Mouse (Mus musculus) bone marrow, adult 2 months (tissue): ENCODE results near the gene Trim80. TPM values are rescaled to one million over a fixed set of nuclear protein-coding genes. Genes with fewer than 3 reads are reported as not detected.
"Not testable (repeated sequence)": the region's sequence is repeated elsewhere in the genome, so short reads cannot be mapped to it uniquely, and the experiment has no call there.

Experiments used
- H3K27ac ChIP-seq: fragments of 200-500 bp; 2 replicates; pipeline ENCODE4 v1.5.1; 2012; ENCODE audit warnings: low read depth, mild to moderate bottlenecking, control low read depth, inconsistent platforms, low read length; ENCODE audit not compliant: control insufficient read depth, poor library complexity, insufficient read depth
- H3K4me1 ChIP-seq: fragments of 200-500 bp; 2 replicates; pipeline ENCODE4 v1.6.1; 2011; ENCODE audit warnings: low read length; ENCODE audit not compliant: control insufficient read depth, insufficient read depth
- H3K4me3 ChIP-seq: fragments of 200-500 bp; replicated peaks from 2 replicates; pipeline ENCODE3; 2011; ENCODE audit warnings: mild to moderate bottlenecking, low read depth, low read length, control low read depth; ENCODE audit not compliant: control insufficient read depth
- CTCF ChIP-seq: fragments of 200-500 bp; IDR thresholded peaks from 2 replicates; pipeline ENCODE4 v1.5.1; 2011; ENCODE audit warnings: low read length, control low read depth; ENCODE audit not compliant: control insufficient read depth, insufficient read depth
- POLR2A ChIP-seq: fragments of 200-500 bp; IDR thresholded peaks from 2 replicates; pipeline ENCODE4 v1.6.1; 2011; ENCODE audit warnings: low read depth, mild to moderate bottlenecking, control low read depth, low read length, borderline replicate concordance; ENCODE audit not compliant: control insufficient read depth
- WGBS: fragments of 180-500 bp; shearing (Covaris S2); methylation state at CpG from one replicate; pipeline ENCODE4 v1.1.7; 2018; 5-methylcytosine and 5-hydroxymethylcytosine counted together
- polyA plus RNA-seq: library from polyadenylated mRNA; stranded (reverse); fragments of >200 nt; gene quantifications from 2 replicates; pipeline ENCODE4 v1.2.4, GENCODE M21; 2011; ENCODE audit warnings: low replicate concordance; ENCODE audit not compliant: missing spikeins, insufficient read depth, insufficient read length

Trim80 gene
- polyA plus RNA-seq, 1 experiment: not detected

GRCm38 (mm10) chr11:115475758-115476237, 35.5 kb downstream of the Trim80 start:
- peaks cover 7% of the 10 kb centered on the region for H3K4me1 ChIP-seq
- WGBS: under 1% methylated on average over 28 of the region's 28 CpGs
- H3K27ac ChIP-seq: peak overlapping the region; percentile 97
- TF ChIP-seq POLR2A (no peak), CTCF (0 out of 2 replicates have a peak, but pooled peaks have one; percentile 6)
- H3K4me3 ChIP-seq: peak overlapping the region; percentile 94

GRCm38 (mm10) chr11:115476630-115477029, 36.3 kb downstream of the Trim80 start:
- not testable (repeated sequence) for H3K4me1 ChIP-seq
- H3K27ac ChIP-seq: peak overlapping the region; percentile 71; the same call in 1 of the 2 replicates
- H3K4me3 ChIP-seq: peak overlapping the region; percentile 94
- WGBS: 72% methylated on average over 4 of the region's 4 CpGs

GRCm38 (mm10) chr11:115477388-115477787, 37.0 kb downstream of the Trim80 start:
- peak overlapping the region; percentile 71 for H3K27ac ChIP-seq
- peak overlapping the region; percentile 44 for H3K4me3 ChIP-seq
- H3K4me1 ChIP-seq: not testable (repeated sequence)
- WGBS: 25% methylated on average over 7 of the region's 7 CpGs

- peak overlapping the region; percentile 58 for H3K4me3 ChIP-seq
- TF ChIP-seq CTCF (no peak), POLR2A (no peak)
- WGBS: 59% methylated on average over 9 of the region's 9 CpGs
- peaks cover 7% of the 10 kb centered on the region for H3K4me1 ChIP-seq
- H3K27ac ChIP-seq: peak overlapping the region; percentile 91
Measured at GRCm38 (mm10) chr11:115478296-115478938, 38.1 kb downstream of the Trim80 start.

- Histone ChIP-seq H3K4me3 (no peak overlapping the region), H3K27ac (no peak overlapping the region), H3K4me1 (peaks cover 3% of the 10 kb centered on the region; the same call in 1 of the 2 replicates)
- TF ChIP-seq POLR2A (no peak), CTCF (no peak)
- 79% methylated on average over 6 of the region's 6 CpGs for WGBS
Measured at GRCm38 (mm10) chr11:115481553-115482259, 41.4 kb downstream of the Trim80 start.

- Histone ChIP-seq H3K27ac (no peak overlapping the region), H3K4me1 (peaks cover 3% of the 10 kb centered on the region; the same call in 1 of the 2 replicates), H3K4me3 (no peak overlapping the region)
- no peak for TF ChIP-seq POLR2A
- no peak for TF ChIP-seq CTCF
- whole genome bisulfite sequencing: 70% methylated on average over 11 of the region's 11 CpGs
Measured at GRCm38 (mm10) chr11:115483278-115483677, 42.9 kb downstream of the Trim80 start.

- no peak overlapping the region for H3K27ac ChIP-seq
- H3K4me1 ChIP-seq: peaks cover 1% of the 10 kb centered on the region; the same call in 1 of the 2 replicates
- TF ChIP-seq POLR2A: no peak
- TF ChIP-seq CTCF: peak; percentile 88
- 25% methylated on average over 6 of the region's 6 CpGs for WGBS
- no peak overlapping the region for H3K4me3 ChIP-seq
Measured at GRCm38 (mm10) chr11:115483726-115484125, 43.4 kb downstream of the Trim80 start.

- no peaks in the 10 kb centered on the region for H3K4me1 ChIP-seq
- no peak overlapping the region for H3K4me3 ChIP-seq
- TF ChIP-seq POLR2A: no peak
- no peak for TF ChIP-seq CTCF
- WGBS: 92% methylated on average over 12 of the region's 12 CpGs
- no peak overlapping the region for H3K27ac ChIP-seq
Measured at GRCm38 (mm10) chr11:115485155-115485554, 44.8 kb downstream of the Trim80 start.
